Mouse (Mus musculus): ENCODE results near the gene Erc2. TPM values are rescaled to one million over a fixed set of nuclear protein-coding genes. Genes with fewer than 3 reads are reported as not detected.

Gene Erc2
- polyA plus RNA-seq, 1 experiment, result 1.0 TPM

DNA sequence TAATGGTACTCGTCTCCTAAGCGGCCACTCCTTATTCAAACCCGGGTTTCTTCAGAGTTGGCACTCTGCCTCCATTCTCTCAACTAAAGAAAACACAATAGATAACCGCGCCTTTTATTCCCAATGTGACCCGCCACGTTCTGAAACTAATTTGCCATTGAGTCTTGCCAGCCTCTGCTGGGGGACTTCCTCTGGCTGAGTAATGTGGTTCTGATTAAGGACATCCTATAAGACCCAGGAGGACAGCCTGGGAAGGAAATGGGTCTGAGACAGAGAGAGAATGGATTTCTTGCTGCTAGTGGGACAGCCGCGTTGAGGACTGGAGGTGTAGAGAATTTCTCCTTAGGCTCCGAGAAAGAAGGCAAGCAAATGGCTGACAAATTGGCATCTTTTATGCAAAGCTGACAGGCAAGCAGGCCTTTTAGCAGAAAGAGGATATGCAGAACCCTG, 753.4 kb downstream of the Erc2 start:
- DNase-seq (ENCODE audit: low spot score), result no peak

DNA sequence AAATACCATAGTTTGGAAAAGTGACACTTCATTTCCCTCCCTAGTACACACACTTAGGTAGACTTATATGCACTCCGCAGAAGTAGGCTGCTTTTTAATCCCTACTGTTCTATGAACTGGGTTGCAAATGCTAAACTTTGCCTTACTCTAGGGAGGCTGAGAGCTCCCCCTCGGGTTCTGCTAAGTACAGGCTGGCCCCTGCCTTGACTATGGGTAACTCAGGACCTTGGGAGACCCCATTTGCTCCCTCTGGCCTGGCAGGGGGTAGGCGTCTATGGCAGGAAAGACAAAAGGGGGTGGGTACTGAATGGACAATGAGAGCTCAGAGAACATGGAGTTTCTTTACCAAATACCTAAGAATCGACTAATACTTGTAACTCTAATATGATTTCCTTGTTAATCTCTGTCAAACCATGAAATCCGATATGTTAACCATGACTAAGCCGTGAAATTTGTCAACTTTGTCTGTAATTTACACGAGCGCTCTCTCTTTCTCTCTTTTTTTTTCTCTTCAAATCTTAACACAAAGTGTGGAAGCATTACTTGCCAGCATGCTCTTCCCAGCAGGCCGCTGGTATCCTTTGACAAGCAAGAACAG, 754.1 kb downstream of the Erc2 start:
- DNase-seq (ENCODE audit: low spot score), result no peak

- DNase-seq (ENCODE audit: low spot score), result no peak
Measured at GRCm38 (mm10) chr14:28377519-28377918, 755.3 kb downstream of the Erc2 start.

GRCm38 (mm10) chr14:28380129-28380528, 757.9 kb downstream of the Erc2 start:
- no peak for DNase-seq (ENCODE audit: low spot score)

DNA sequence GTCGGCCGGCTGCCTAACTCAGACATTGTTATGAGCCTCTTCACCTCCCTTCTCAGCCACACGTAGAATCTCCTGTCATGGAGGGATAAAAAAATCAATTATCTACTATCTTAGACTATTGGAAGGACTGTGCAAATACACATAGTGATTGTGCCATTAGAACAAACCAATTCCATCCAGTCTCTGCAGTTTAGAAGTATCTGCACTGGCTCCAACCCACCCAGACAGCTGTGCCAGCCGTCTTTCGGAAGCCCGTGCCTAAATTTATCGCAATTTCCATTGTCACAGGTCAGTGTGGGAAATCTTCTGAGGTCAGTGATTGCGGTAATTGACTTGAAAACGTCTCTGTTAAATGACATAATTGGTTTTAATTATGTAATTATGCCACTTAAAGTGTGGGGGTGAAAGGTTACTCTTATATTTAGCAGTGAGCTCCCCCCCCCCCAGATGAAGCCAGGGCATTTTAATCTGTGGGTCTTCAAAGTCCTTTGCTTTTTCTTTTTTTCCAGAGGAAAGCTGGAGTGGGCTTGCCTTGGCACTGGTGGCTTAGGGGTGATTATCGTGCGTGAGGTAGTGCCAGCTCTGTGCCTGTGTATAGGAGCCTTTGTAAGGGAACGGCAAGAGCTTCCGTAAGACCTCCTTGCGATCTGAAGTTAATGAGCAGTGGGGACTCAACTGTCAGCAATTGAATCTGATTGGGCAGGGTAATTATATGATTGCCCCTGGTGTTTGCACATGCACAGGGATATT, 759.7 kb downstream of the Erc2 start:
- no peak for DNase-seq (ENCODE audit: low spot score)

GRCm38 (mm10) chr14:28386815-28387607, 764.8 kb downstream of the Erc2 start:
- no peak for DNase-seq (ENCODE audit: low spot score)

GRCm38 (mm10) chr14:28398915-28399314, 776.7 kb downstream of the Erc2 start:
- no peak for DNase-seq (ENCODE audit: low spot score)

DNA sequence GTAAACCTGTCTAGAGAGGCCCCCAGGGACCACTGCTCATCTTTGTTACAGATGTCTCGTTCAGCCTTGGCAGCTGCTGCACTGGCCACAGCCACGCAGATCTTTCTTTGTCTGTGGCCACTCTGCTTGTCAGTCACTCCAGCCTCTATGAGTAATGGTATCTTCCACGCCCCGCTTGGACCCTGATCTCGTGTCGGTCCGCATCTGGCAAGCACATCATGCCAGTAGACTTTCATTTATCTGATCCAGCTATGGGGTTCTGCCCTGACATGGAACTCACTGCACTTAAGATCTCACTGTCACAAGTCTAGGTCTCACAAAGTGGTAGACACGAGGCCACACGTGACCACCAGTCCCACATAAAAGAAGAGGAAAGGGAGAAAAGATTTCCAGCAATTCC, 777.7 kb downstream of the Erc2 start:
- DNase-seq (ENCODE audit: low spot score), result no peak

DNA sequence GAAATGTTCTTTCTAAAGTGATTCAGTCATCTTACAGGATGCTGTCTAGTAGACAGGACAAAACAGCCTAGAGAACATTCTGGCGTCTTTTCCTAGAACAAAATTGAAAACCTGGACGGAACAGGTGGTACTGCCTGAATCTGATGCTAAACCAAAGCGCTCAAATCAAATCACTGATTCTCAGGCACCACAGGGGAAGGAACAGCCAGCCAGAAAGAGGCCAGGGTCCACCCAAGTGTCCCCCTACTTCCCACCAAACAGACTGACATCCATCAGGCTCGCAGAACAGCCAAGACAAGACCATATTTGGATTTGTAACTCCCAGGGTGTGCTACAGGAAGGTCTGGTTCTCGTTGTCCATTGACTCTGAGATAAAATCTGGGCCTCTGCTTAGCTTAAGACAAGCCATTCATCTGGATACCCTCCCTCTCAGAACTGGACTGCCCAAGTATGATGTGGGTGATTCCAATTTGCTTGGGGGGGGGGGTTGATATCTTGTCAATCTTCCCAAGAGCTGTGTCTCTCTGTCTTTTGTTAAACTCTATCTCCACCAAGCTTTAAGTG, 783.1 kb downstream of the Erc2 start:
- DNase-seq (ENCODE audit: low spot score), result no peak

GRCm38 (mm10) chr14:28409390-28409789, 787.2 kb downstream of the Erc2 start:
- no peak for DNase-seq (ENCODE audit: low spot score)

- DNase-seq (ENCODE audit: low spot score), result no peak
Measured at GRCm38 (mm10) chr14:28409796-28410347, 787.6 kb downstream of the Erc2 start.

DNA sequence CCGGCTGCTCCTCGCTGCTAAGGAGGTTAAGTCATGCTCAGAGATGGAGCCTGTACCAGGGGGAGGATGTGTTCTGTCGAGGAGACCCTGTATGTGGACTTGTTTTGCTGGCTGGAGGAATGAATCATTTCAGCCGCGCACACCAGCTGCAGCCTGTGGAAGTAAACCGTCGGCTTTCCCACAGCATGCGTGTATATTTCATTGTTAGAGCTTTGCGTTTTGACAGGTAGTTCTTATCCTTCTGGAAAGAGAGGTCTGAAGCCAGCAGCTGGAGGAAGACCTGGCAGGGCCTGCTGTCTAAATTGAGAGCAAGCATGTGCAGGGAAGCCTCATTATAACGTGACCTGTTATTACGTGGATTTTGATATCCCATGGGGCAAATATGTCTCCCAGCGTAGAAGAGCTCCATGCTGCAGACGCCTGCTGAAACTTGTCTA, 788.6 kb downstream of the Erc2 start:
- no peak for DNase-seq (ENCODE audit: low spot score)

DNA sequence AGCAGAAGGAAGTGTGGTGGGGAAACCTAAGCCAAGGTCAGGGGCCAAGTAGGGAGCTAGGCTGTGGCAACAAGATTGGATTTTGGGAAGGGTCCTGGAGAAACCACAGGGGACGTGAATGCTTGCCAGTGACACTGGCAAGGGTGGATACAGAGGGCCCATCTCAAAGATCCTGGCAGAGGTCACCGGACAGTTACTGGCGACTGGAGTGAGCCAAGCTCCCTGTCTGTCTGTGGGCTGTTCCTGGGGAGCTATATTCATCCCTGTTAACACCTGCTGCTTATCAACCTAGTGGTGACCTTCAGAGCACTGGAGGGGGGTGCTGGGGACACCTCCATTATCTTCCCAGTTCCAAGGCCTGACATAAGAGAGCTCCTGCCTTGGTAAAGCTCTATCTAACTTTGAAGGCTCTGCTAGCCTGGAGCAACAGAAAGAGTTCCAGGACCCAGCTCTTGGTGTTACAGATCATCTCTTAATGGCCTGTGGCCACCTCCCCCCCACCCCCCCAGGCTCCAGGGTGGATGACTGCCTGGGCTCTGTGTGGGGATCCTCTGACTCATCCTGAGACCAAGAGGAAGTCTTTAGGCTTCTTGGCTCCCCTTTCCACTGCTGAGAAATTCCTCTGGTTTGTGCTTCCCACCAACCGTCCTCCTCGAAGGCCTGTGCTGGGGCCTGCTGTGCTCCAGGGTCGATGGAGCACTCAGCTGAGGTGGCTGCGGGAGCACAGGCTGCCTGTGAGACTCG, 790.2 kb downstream of the Erc2 start:
- DNase-seq (ENCODE audit: low spot score), result no peak

- DNase-seq (ENCODE audit: low spot score), result no peak
Measured at GRCm38 (mm10) chr14:28413516-28413915, 791.3 kb downstream of the Erc2 start.

DNA sequence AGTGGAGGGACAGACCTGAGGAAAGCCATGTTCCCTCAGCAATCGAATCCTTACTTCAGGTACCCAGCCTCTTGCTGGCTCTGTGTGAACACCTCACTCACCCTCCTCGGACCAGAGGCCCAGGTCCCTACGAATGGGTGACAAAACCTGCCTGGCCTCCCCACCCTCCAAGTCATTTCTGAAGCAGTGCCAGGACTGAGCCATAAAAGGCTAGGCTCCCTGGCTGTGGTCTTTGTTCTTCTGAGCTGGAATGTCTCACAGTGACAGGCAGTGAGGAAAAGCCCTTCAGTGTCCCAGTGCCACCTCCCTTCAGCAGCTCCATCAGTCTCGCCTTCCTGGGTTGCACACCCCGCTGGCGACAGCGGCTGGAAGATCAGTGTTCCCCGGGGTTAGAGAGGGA, 794.8 kb downstream of the Erc2 start:
- DNase-seq (ENCODE audit: low spot score), result no peak

GRCm38 (mm10) chr14:28418497-28418896, 796.3 kb downstream of the Erc2 start:
- no peak for DNase-seq (ENCODE audit: low spot score)

- DNase-seq (ENCODE audit: low spot score), result no peak
Measured at GRCm38 (mm10) chr14:28419188-28419587, 797.0 kb downstream of the Erc2 start.

GRCm38 (mm10) chr14:28420596-28420995, 798.4 kb downstream of the Erc2 start:
- DNase-seq (ENCODE audit: low spot score), result no peak

DNA sequence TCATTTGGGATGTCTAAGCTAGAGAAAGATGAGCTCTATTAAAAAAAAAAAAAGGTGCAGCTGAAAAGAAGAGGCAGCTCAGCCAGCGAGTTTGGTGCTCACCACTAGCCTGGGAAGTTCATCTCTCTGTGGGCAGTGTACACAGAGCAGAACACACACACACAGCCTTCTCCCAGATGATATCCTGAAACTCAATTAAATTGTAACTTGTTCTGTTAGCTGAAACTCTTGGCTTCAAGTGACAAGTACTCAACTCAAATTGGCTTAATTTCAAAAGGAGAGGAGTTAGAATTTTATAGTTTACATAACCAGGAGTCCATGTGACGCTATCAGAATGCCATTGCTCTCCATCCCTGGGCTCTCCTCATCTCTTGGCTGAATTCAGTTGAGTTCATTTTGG, 804.4 kb downstream of the Erc2 start:
- DNase-seq (ENCODE audit: low spot score), result no peak

- DNase-seq (ENCODE audit: low spot score), result no peak
Measured at GRCm38 (mm10) chr14:28431703-28432309, 809.6 kb downstream of the Erc2 start.

GRCm38 (mm10) chr14:28434996-28435395, 812.8 kb downstream of the Erc2 start:
- DNase-seq (ENCODE audit: low spot score), result no peak

All from urinary bladder, adult 2 months (tissue).